Mouse (Mus musculus) megakaryocyte, embryonic 14.5 days (primary cell): ENCODE measurements at regions not wholly inside any gene's neighbourhood (a gene's known extent, or its start where the extent isn't known, plus 50 kb on each side); places are given as distances from the start of the nearest gene placed in this dataset.

Experiments
- H3K27me3 ChIP-seq: replicated peaks from 2 replicates; pipeline ENCODE3; 2012; ENCODE audit warnings: inconsistent platforms
- H3K36me3 ChIP-seq: replicated peaks from 2 replicates; pipeline ENCODE3; 2012; ENCODE audit warnings: low read length, inconsistent platforms, mixed read lengths
- H3K4me1 ChIP-seq: 2 replicates; pipeline ENCODE4 v1.6.1; 2012; ENCODE audit warnings: inconsistent platforms
- H3K4me3 ChIP-seq: replicated peaks from 2 replicates; pipeline ENCODE3; 2012; ENCODE audit warnings: moderate library complexity, mild to moderate bottlenecking, inconsistent platforms
- H3K9me3 ChIP-seq: 2 replicates; pipeline ENCODE4 v1.6.1; 2012; ENCODE audit warnings: inconsistent platforms
- FLI1 ChIP-seq: IDR thresholded peaks from 2 replicates; pipeline ENCODE4 v1.6.1; 2012; ENCODE audit warnings: low read length, inconsistent platforms, mixed read lengths
- GATA1 ChIP-seq: IDR thresholded peaks from 3 replicates; pipeline ENCODE4 v1.6.1; 2012; ENCODE audit warnings: mixed read lengths, low read length, inconsistent platforms, borderline replicate concordance

GRCm38 (mm10) chr9:14041900-14042435, 214.5 kb downstream of the Fam76b start:
- TF ChIP-seq FLI1 (no peak), GATA1 (no peak)
- H3K4me1 ChIP-seq = peaks cover 6% of the 10 kb centered on the region
- H3K27me3 ChIP-seq = peaks cover 3% of the 10 kb centered on the region
- H3K36me3 ChIP-seq = no peaks in the 10 kb centered on the region
- no peaks in the 10 kb centered on the region for H3K9me3 ChIP-seq
- H3K4me3 ChIP-seq = no peak overlapping the region

GRCm38 (mm10) chr9:14048224-14048623, 220.7 kb downstream of the Fam76b start:
- TF ChIP-seq GATA1 (no peak), FLI1 (no peak)
- H3K4me3 ChIP-seq = no peak overlapping the region
- H3K36me3 ChIP-seq = no peaks in the 10 kb centered on the region
- peaks cover 6% of the 10 kb centered on the region for H3K4me1 ChIP-seq
- no peaks in the 10 kb centered on the region for H3K9me3 ChIP-seq
- H3K27me3 ChIP-seq = peaks cover 6% of the 10 kb centered on the region

DNA sequence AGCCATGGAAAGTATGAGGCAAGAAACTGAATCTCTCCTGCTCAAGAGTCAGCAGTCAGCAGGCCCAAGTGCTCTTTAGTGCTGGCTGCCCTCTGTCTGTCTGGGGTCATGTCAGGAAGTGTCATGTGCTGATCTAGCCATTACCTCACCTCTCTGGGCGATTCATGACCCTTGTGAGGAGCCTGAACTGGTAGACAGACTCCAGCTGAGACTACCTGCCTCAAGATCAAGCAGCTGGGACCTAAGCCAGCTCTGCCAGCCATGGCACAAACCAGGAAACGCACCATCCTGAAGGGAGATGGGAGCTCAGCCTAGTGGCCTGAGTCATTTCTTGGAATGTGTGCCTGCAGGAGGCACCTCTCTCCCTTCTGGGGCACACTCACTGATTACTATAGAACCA, 221.2 kb upstream of the Sesn3 start:
- Histone ChIP-seq H3K4me3 (no peak overlapping the region), H3K36me3 (no peaks in the 10 kb centered on the region), H3K4me1 (peaks cover 8% of the 10 kb centered on the region), H3K27me3 (peaks cover 21% of the 10 kb centered on the region), H3K9me3 (no peaks in the 10 kb centered on the region)
- TF ChIP-seq FLI1 = no peak
- no peak for TF ChIP-seq GATA1

DNA sequence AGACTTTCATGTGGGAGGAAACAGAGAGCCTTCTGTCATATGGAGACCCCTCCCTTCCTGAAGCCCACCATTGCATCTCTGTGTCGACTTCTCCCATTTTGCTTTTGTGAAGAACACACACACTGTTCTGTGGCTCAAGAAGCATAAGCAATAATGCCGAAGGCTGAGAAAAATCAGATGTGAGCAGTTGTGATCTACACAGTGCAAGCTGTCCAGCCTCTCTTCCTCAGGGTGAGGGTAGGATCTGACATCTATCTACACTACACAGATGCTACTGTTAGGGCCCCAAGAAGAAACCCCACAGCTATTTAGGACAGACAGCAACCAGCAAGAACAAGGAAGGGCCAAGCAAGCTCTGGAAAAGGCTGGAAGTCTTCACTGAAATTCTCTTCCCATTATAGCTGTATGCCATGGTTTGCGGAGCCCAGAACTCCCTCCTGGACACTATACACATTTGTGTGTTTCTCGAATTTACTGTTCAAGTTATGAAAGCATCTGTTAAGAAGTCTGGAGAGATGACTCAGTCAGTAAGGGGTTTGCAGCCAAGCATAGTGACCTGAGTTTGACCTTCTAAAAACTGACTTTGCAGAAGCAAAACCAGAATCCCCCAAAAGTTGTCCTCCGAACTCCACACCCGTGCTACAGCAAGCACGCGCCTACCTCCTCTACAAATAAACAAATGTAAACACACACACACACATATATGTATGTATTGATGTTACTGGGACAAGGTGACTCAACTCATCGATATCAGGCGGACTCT, 218.3 kb upstream of the Sesn3 start:
- Histone ChIP-seq H3K9me3 (no peaks in the 10 kb centered on the region), H3K27me3 (peaks cover 22% of the 10 kb centered on the region), H3K4me1 (peaks cover 12% of the 10 kb centered on the region), H3K4me3 (no peak overlapping the region), H3K36me3 (no peaks in the 10 kb centered on the region)
- no peak for TF ChIP-seq GATA1
- no peak for TF ChIP-seq FLI1

DNA sequence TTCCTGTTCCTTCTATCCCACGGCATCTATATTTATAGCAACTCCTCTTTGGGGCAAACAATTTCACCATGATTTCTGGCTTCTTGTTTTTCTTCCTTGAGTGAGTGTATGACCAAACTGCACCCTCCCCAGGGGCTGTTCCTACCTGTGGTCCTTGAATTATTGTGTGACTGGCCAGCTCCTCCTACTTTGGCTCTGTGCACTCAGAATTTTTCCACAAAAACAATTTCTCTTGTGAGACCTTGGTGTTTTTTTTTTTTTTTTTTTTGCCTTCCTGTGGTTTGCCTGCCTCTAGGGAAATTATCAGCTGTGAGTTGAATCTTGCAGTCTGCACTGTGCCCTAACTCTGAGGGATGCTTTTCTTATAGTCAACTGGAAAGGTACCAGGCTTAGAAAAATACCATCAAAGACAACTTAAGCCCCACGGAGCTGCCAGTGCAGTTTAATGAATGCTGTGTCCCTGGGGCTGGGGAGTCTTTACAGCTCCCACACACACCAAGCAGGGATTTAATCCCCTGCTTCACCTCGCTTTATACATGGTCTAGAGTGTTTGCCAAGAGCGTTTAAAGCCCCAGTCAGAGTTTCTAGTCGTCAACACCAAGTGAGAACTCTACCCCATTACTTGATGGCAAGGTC, 216.2 kb upstream of the Sesn3 start:
- H3K9me3 ChIP-seq = 0 out of 2 replicates have a peak, but pooled peaks cover 2% of the 10 kb centered on the region
- H3K27me3 ChIP-seq = peaks cover 15% of the 10 kb centered on the region
- peaks cover 10% of the 10 kb centered on the region for H3K4me1 ChIP-seq
- no peak for TF ChIP-seq GATA1
- no peak for TF ChIP-seq FLI1
- no peak overlapping the region for H3K4me3 ChIP-seq
- H3K36me3 ChIP-seq = no peaks in the 10 kb centered on the region

DNA sequence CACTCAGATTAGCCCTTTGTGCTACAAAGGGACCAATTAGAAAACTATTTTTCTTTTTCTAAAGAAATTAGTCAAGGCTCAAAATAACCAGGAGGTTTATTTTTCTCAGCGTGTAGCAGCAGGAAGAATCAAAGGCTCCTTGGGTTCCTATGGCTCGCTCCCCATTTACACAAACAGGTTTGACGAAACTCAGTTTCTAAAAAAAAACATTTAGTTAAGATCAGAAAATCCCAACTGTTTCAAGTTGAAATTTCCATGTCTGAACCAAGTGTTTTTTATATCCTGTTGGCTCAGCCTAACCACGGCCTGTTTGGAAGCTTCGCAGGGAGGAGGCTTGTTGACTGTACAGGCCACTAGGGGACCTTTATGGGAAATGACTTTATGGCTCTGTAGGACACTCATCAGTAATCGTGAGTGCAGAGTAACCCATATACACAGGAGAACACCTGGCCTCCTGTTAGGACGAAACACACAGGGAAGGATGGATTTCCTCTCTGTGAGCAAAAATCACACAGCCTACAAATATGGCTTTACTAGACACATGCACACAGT, 215.6 kb upstream of the Sesn3 start:
- H3K4me1 ChIP-seq = peaks cover 8% of the 10 kb centered on the region; the same call in 1 of the 2 replicates
- 0 out of 2 replicates have a peak, but pooled peaks cover 4% of the 10 kb centered on the region for H3K9me3 ChIP-seq
- no peak for TF ChIP-seq FLI1
- no peak for TF ChIP-seq GATA1
- H3K27me3 ChIP-seq = peaks cover 12% of the 10 kb centered on the region
- H3K36me3 ChIP-seq = no peaks in the 10 kb centered on the region
- H3K4me3 ChIP-seq = no peak overlapping the region

DNA sequence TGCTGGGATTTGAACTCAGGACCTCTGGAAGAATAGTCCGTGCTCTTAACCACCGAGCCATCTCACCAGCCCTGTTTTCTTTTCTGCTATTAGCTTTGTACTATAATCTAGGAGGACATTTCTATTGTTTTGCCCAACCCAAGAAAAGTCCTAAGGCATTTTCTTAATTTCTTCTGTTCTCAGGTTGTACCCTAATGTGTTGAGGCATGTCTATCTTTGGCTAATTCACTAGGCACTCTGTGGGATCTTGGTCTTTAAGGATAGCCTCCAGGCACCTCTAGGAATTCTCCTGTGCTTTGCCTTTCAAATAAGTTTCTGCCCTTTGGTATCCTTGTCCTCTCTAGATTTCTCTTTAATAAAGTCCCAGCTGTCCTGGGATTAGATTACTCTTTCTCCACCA, 214.6 kb upstream of the Sesn3 start:
- H3K4me3 ChIP-seq = no peak overlapping the region
- peaks cover 6% of the 10 kb centered on the region for H3K27me3 ChIP-seq
- TF ChIP-seq GATA1 (no peak), FLI1 (no peak)
- peaks cover 8% of the 10 kb centered on the region; the same call in 1 of the 2 replicates for H3K4me1 ChIP-seq
- peaks cover 12% of the 10 kb centered on the region for H3K9me3 ChIP-seq
- no peaks in the 10 kb centered on the region for H3K36me3 ChIP-seq

DNA sequence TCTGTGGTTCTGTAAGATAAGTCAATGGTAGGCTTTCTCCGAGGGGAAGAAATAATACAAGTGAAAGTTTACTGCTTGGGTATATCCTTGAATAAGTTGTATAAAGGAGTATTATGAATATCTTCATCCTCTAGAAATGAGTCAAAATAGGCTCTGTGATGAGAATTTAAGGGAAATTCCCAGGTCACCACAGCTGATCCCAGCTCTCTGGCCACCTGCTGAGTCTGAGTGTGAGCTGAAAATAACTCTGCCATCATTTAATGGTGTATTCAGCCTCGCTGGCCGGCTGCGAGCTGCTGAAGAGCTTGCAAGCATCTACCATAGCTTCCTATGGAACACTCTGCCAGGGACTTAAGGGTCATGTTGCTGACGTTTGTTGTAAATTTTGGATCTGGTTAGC, 213.5 kb upstream of the Sesn3 start:
- Histone ChIP-seq H3K27me3 (peaks cover 6% of the 10 kb centered on the region), H3K4me1 (peaks cover 8% of the 10 kb centered on the region; the same call in 1 of the 2 replicates), H3K9me3 (peaks cover 23% of the 10 kb centered on the region), H3K4me3 (no peak overlapping the region), H3K36me3 (no peaks in the 10 kb centered on the region)
- TF ChIP-seq GATA1 (no peak), FLI1 (no peak)

- Histone ChIP-seq H3K4me1 (peaks cover 8% of the 10 kb centered on the region; the same call in 1 of the 2 replicates), H3K4me3 (no peak overlapping the region), H3K36me3 (no peaks in the 10 kb centered on the region), H3K27me3 (peaks cover 6% of the 10 kb centered on the region), H3K9me3 (peaks cover 28% of the 10 kb centered on the region)
- TF ChIP-seq FLI1 (no peak), GATA1 (no peak)
These were observed 213.0 kb upstream of the Sesn3 start for GRCm38 (mm10) chr9:14061840-14062239.
